Mouse (Mus musculus): Measurements from ENCODE around the gene Zfp568. TPM values are rescaled to one million over a fixed set of nuclear protein-coding genes. Genes with fewer than 3 reads are reported as not detected.

The Zfp568 gene
- polyA plus RNA-seq, 1 experiment from 2014 or later = 18.0 TPM

GRCm38 (mm10) chr7:30048126-30048525, 64.4 kb downstream of the Zfp568 start:
- ATAC-seq (ENCODE audit: low FRiP score) = no peak
- Histone ChIP-seq H3K36me3 (ENCODE audit: control insufficient read depth, insufficient read depth, low read length) (no peaks in the 10 kb centered on the region), H3K9me3 (ENCODE audit: control insufficient read depth, low read length) (no peaks in the 10 kb centered on the region), H3K27me3 (ENCODE audit: control insufficient read depth, insufficient read depth, low read length) (no peaks in the 10 kb centered on the region), H3K4me2 (replicated peaks; ENCODE audit: low read depth, low read length) (no peak overlapping the region), H3K9ac (ENCODE audit: low read depth, low read length) (no peak overlapping the region), H3K4me1 (replicated peaks; ENCODE audit: control insufficient read depth, insufficient read depth, low read length) (0 out of 2 replicates have a peak, but pooled peaks cover 2% of the 10 kb centered on the region), H3K4me3 (ENCODE audit: low read depth, low read length) (no peak overlapping the region), H3K27ac (ENCODE audit: low read depth, low read length) (no peak overlapping the region)
- no peak for DNase-seq (ENCODE audit: low spot score)
- 91% methylated on average over 4 of the region's 4 CpGs for WGBS

- Histone ChIP-seq H3K27me3 (ENCODE audit: control insufficient read depth, insufficient read depth, low read length) (no peaks in the 10 kb centered on the region), H3K4me1 (replicated peaks; ENCODE audit: control insufficient read depth, insufficient read depth, low read length) (0 out of 2 replicates have a peak, but pooled peaks cover 2% of the 10 kb centered on the region), H3K4me3 (ENCODE audit: low read depth, low read length) (peak within 1 kb of the TSS; percentile 84), H3K27ac (ENCODE audit: low read depth, low read length) (peak within 1 kb of the TSS; percentile 90), H3K4me2 (replicated peaks; ENCODE audit: low read depth, low read length) (peak within 1 kb of the TSS; percentile 89), H3K9ac (ENCODE audit: low read depth, low read length) (peak within 1 kb of the TSS; percentile 78), H3K9me3 (ENCODE audit: control insufficient read depth, low read length) (no peaks in the 10 kb centered on the region), H3K36me3 (ENCODE audit: control insufficient read depth, insufficient read depth, low read length) (no peaks in the 10 kb centered on the region; the same call in 1 of the 2 replicates)
- under 1% methylated on average over 39 of the region's 40 CpGs for WGBS
- ATAC-seq (ENCODE audit: low FRiP score) (peak; percentile 99), DNase-seq (ENCODE audit: low spot score) (peak; percentile 94)
These were observed 67.3 kb downstream of the Zfp568 start, which contains the start of gene Zfp14 for GRCm38 (mm10) chr7:30050882-30051548. Zfp14 (minus strand) TSS chr7:30051380.

GRCm38 (mm10) chr7:30053591-30053990, 69.8 kb downstream of the Zfp568 start:
- H3K4me2 ChIP-seq (replicated peaks; ENCODE audit: low read depth, low read length) = no peak overlapping the region
- no peaks in the 10 kb centered on the region for H3K9me3 ChIP-seq (ENCODE audit: control insufficient read depth, low read length)
- ATAC-seq (ENCODE audit: low FRiP score) (no peak), DNase-seq (ENCODE audit: low spot score) (no peak)
- H3K27ac ChIP-seq (ENCODE audit: low read depth, low read length) = no peak overlapping the region
- H3K4me1 ChIP-seq (replicated peaks; ENCODE audit: control insufficient read depth, insufficient read depth, low read length) = 0 out of 2 replicates have a peak, but pooled peaks cover 2% of the 10 kb centered on the region
- no peak overlapping the region for H3K9ac ChIP-seq (ENCODE audit: low read depth, low read length)
- H3K27me3 ChIP-seq (ENCODE audit: control insufficient read depth, insufficient read depth, low read length) = no peaks in the 10 kb centered on the region
- 13% methylated on average over 3 of the region's 3 CpGs for WGBS
- no peak overlapping the region for H3K4me3 ChIP-seq (ENCODE audit: low read depth, low read length)
- H3K36me3 ChIP-seq (ENCODE audit: control insufficient read depth, insufficient read depth, low read length) = peaks cover 2% of the 10 kb centered on the region; the same call in 1 of the 2 replicates

- Histone ChIP-seq H3K27me3 (ENCODE audit: control insufficient read depth, insufficient read depth, low read length) (no peaks in the 10 kb centered on the region), H3K36me3 (ENCODE audit: control insufficient read depth, insufficient read depth, low read length) (peaks cover 5% of the 10 kb centered on the region; the same call in 1 of the 2 replicates), H3K4me1 (replicated peaks; ENCODE audit: control insufficient read depth, insufficient read depth, low read length) (no peaks in the 10 kb centered on the region), H3K4me3 (ENCODE audit: low read depth, low read length) (no peak overlapping the region), H3K9me3 (ENCODE audit: control insufficient read depth, low read length) (no peaks in the 10 kb centered on the region), H3K4me2 (replicated peaks; ENCODE audit: low read depth, low read length) (no peak overlapping the region), H3K27ac (ENCODE audit: low read depth, low read length) (no peak overlapping the region), H3K9ac (ENCODE audit: low read depth, low read length) (no peak overlapping the region)
- ATAC-seq (ENCODE audit: low FRiP score) = no peak
- 92% methylated on average over 6 of the region's 6 CpGs for WGBS
- DNase-seq (ENCODE audit: low spot score) = no peak
These were observed 76.6 kb downstream of the Zfp568 start for GRCm38 (mm10) chr7:30060341-30060740.

- H3K9ac ChIP-seq (ENCODE audit: low read depth, low read length) = no peak overlapping the region
- H3K27me3 ChIP-seq (ENCODE audit: control insufficient read depth, insufficient read depth, low read length) = no peaks in the 10 kb centered on the region
- H3K36me3 ChIP-seq (ENCODE audit: control insufficient read depth, insufficient read depth, low read length) = 0 out of 2 replicates have a peak, but pooled peaks cover 3% of the 10 kb centered on the region
- ATAC-seq (ENCODE audit: low FRiP score) (no peak), DNase-seq (ENCODE audit: low spot score) (peak; percentile 33)
- no peaks in the 10 kb centered on the region for H3K4me1 ChIP-seq (replicated peaks; ENCODE audit: control insufficient read depth, insufficient read depth, low read length)
- H3K4me3 ChIP-seq (ENCODE audit: low read depth, low read length) = no peak overlapping the region
- no peak overlapping the region for H3K27ac ChIP-seq (ENCODE audit: low read depth, low read length)
- H3K9me3 ChIP-seq (ENCODE audit: control insufficient read depth, low read length) = no peaks in the 10 kb centered on the region
- WGBS = 88% methylated on average over 5 of the region's 5 CpGs
- H3K4me2 ChIP-seq (replicated peaks; ENCODE audit: low read depth, low read length) = no peak overlapping the region
These were observed 78.7 kb downstream of the Zfp568 start for GRCm38 (mm10) chr7:30062478-30062877.

GRCm38 (mm10) chr7:30064622-30065021, 80.9 kb downstream of the Zfp568 start:
- 82% methylated on average over 5 of the region's 5 CpGs for WGBS
- no peak overlapping the region for H3K9ac ChIP-seq (ENCODE audit: low read depth, low read length)
- no peaks in the 10 kb centered on the region for H3K27me3 ChIP-seq (ENCODE audit: control insufficient read depth, insufficient read depth, low read length)
- H3K9me3 ChIP-seq (ENCODE audit: control insufficient read depth, low read length) = no peaks in the 10 kb centered on the region
- H3K36me3 ChIP-seq (ENCODE audit: control insufficient read depth, insufficient read depth, low read length) = 0 out of 2 replicates have a peak, but pooled peaks cover 3% of the 10 kb centered on the region
- H3K27ac ChIP-seq (ENCODE audit: low read depth, low read length) = no peak overlapping the region
- H3K4me3 ChIP-seq (ENCODE audit: low read depth, low read length) = no peak overlapping the region
- H3K4me2 ChIP-seq (replicated peaks; ENCODE audit: low read depth, low read length) = no peak overlapping the region
- no peak for DNase-seq (ENCODE audit: low spot score)
- ATAC-seq (ENCODE audit: low FRiP score) = no peak
- no peaks in the 10 kb centered on the region for H3K4me1 ChIP-seq (replicated peaks; ENCODE audit: control insufficient read depth, insufficient read depth, low read length)

- WGBS = under 1% methylated on average over 50 of the region's 50 CpGs
- no peaks in the 10 kb centered on the region for H3K36me3 ChIP-seq (ENCODE audit: control insufficient read depth, insufficient read depth, low read length)
- H3K27me3 ChIP-seq (ENCODE audit: control insufficient read depth, insufficient read depth, low read length) = no peaks in the 10 kb centered on the region
- H3K27ac ChIP-seq (ENCODE audit: low read depth, low read length) = peak within 1 kb of the TSS; percentile 71
- H3K4me1 ChIP-seq (replicated peaks; ENCODE audit: control insufficient read depth, insufficient read depth, low read length) = no peaks in the 10 kb centered on the region
- peak; percentile 93 for ATAC-seq (ENCODE audit: low FRiP score)
- peak; percentile 93 for DNase-seq (ENCODE audit: low spot score)
- peak within 1 kb of the TSS; percentile 79 for H3K4me3 ChIP-seq (ENCODE audit: low read depth, low read length)
- peak within 1 kb of the TSS; percentile 91 for H3K4me2 ChIP-seq (replicated peaks; ENCODE audit: low read depth, low read length)
- H3K9ac ChIP-seq (ENCODE audit: low read depth, low read length) = peak within 1 kb of the TSS; percentile 77
- no peaks in the 10 kb centered on the region for H3K9me3 ChIP-seq (ENCODE audit: control insufficient read depth, low read length)
These were observed 88.6 kb downstream of the Zfp568 start, which contains the start of gene Zfp82 for GRCm38 (mm10) chr7:30072146-30073028. Zfp82 (minus strand) TSS chr7:30072900.

All from hindbrain, embryonic 11.5 days (tissue).